Mouse (Mus musculus) midbrain, embryonic 14.5 days (tissue): ENCODE measurements around the gene Hoxd1. TPM values are rescaled to one million over a fixed set of nuclear protein-coding genes. Genes with fewer than 3 reads are reported as not detected.
A peak's percentile ranks its signal among the peaks of the same experiment; 100 is the strongest.

Experiments
- ATAC-seq: fragments of 200-750 bp; cut with Nextera tagmentation; 2 replicates; pipeline ENCODE4 v1.8.0; 2017; ENCODE audit warnings: moderate number of reproducible peaks, moderate library complexity; ENCODE audit not compliant: low FRiP score, low TSS enrichment
- DNase-seq: peaks from one replicate; pipeline ENCODE4 v3.0.0-alpha.2; 2015
- H3K27ac ChIP-seq: fragments of 300-500 bp; sonication (generic); replicated peaks from 2 replicates; pipeline ENCODE4 v1.5.1; 2014; ENCODE audit warnings: mild to moderate bottlenecking, low read depth, low read length, moderate library complexity
- H3K27me3 ChIP-seq: fragments of 300-500 bp; sonication (generic); 2 replicates; pipeline ENCODE4 v1.6.1; 2014; ENCODE audit warnings: low read length, control low read depth, mixed read lengths; ENCODE audit not compliant: control insufficient read depth, insufficient read depth
- H3K36me3 ChIP-seq: fragments of 300-500 bp; sonication (generic); 2 replicates; pipeline ENCODE4 v1.6.1; 2014; ENCODE audit warnings: low read length, control low read depth; ENCODE audit not compliant: control insufficient read depth, insufficient read depth
- H3K4me1 ChIP-seq: fragments of 300-500 bp; sonication (generic); 2 replicates; pipeline ENCODE4 v1.6.1; 2014; ENCODE audit warnings: mild to moderate bottlenecking, antibody characterized with exemption, low read length, control low read depth; ENCODE audit not compliant: control insufficient read depth, insufficient read depth
- H3K4me2 ChIP-seq: fragments of 300-500 bp; sonication (generic); 2 replicates; pipeline ENCODE4 v1.6.1; 2014; ENCODE audit warnings: mild to moderate bottlenecking, low read length, moderate library complexity
- H3K4me3 ChIP-seq: fragments of 300-500 bp; sonication (generic); replicated peaks from 2 replicates; pipeline ENCODE4 v1.5.1; 2014; ENCODE audit warnings: low read depth, low read length
- H3K9ac ChIP-seq: fragments of 300-500 bp; sonication (generic); replicated peaks from 2 replicates; pipeline ENCODE4 v1.6.1; 2014; ENCODE audit warnings: mild to moderate bottlenecking, low read length, moderate library complexity
- H3K9me3 ChIP-seq: fragments of 300-500 bp; sonication (generic); 2 replicates; pipeline ENCODE4 v1.6.1; 2016; ENCODE audit warnings: low read length, control low read depth, mixed read lengths; ENCODE audit not compliant: control insufficient read depth
- WGBS: fragments of 180-500 bp; shearing (Covaris S2); extraction: QIAGEN DNeasy Blood & Tissue Kit; methylation state at CpG from one replicate; pipeline ENCODE4 v1.1.7; 2014; 5-methylcytosine and 5-hydroxymethylcytosine counted together
- polyA plus RNA-seq: library from polyadenylated mRNA; unstranded; fragments of >200 nt; fragmentation: Nextera tagmentation; extraction: Ambion mirVana; gene quantifications from 2 replicates; pipeline ENCODE4 v1.2.1, GENCODE M21; 2014

Hoxd1 gene
- polyA plus RNA-seq, 1 experiment from 2014 or later = not detected

GRCm38 (mm10) chr2:74736688-74737577 lies 25.8 kb upstream of the Hoxd1 start:
- no peak for ATAC-seq
- Histone ChIP-seq H3K9ac (no peak overlapping the region), H3K4me3 (no peak overlapping the region), H3K27me3 (peaks cover 97% of the 10 kb centered on the region), H3K4me1 (no peaks in the 10 kb centered on the region), H3K36me3 (no peaks in the 10 kb centered on the region), H3K4me2 (no peak overlapping the region), H3K9me3 (no peaks in the 10 kb centered on the region), H3K27ac (no peak overlapping the region)
- WGBS = 2% methylated on average over 15 of the region's 15 CpGs
- peak; percentile 17 for DNase-seq

- no peak overlapping the region for H3K4me2 ChIP-seq
- H3K4me3 ChIP-seq = no peak overlapping the region
- H3K27ac ChIP-seq = no peak overlapping the region
- no peaks in the 10 kb centered on the region for H3K4me1 ChIP-seq
- no peaks in the 10 kb centered on the region for H3K9me3 ChIP-seq
- no peaks in the 10 kb centered on the region for H3K36me3 ChIP-seq
- ATAC-seq (no peak), DNase-seq (no peak)
- H3K27me3 ChIP-seq = peaks cover 97% of the 10 kb centered on the region
- H3K9ac ChIP-seq = no peak overlapping the region
- WGBS = under 1% methylated on average over 7 of the region's 7 CpGs
Measured at GRCm38 (mm10) chr2:74737578-74738070, 25.2 kb upstream of the Hoxd1 start.

- Histone ChIP-seq H3K27me3 (peaks cover 99% of the 10 kb centered on the region), H3K9me3 (no peaks in the 10 kb centered on the region), H3K4me3 (no peak overlapping the region), H3K9ac (no peak overlapping the region), H3K4me1 (no peaks in the 10 kb centered on the region), H3K27ac (no peak overlapping the region), H3K4me2 (no peak overlapping the region), H3K36me3 (no peaks in the 10 kb centered on the region)
- DNase-seq = no peak
- ATAC-seq = no peak
- 1% methylated on average over 20 of the region's 20 CpGs for WGBS
Measured at GRCm38 (mm10) chr2:74738623-74739475, 23.9 kb upstream of the Hoxd1 start.

GRCm38 (mm10) chr2:74739476-74739800 lies 23.3 kb upstream of the Hoxd1 start:
- DNase-seq = no peak
- no peaks in the 10 kb centered on the region for H3K36me3 ChIP-seq
- WGBS = 10% methylated on average over 2 of the region's 2 CpGs
- H3K4me1 ChIP-seq = no peaks in the 10 kb centered on the region
- H3K4me3 ChIP-seq = no peak overlapping the region
- no peak overlapping the region for H3K27ac ChIP-seq
- H3K9ac ChIP-seq = no peak overlapping the region
- H3K9me3 ChIP-seq = no peaks in the 10 kb centered on the region
- ATAC-seq = no peak
- H3K4me2 ChIP-seq = no peak overlapping the region
- H3K27me3 ChIP-seq = peaks cover 99% of the 10 kb centered on the region

- DNase-seq = no peak
- Histone ChIP-seq H3K9me3 (no peaks in the 10 kb centered on the region), H3K4me3 (no peak overlapping the region), H3K27ac (no peak overlapping the region), H3K9ac (no peak overlapping the region), H3K36me3 (no peaks in the 10 kb centered on the region), H3K4me2 (no peak overlapping the region), H3K4me1 (no peaks in the 10 kb centered on the region), H3K27me3 (peaks cover 99% of the 10 kb centered on the region)
- ATAC-seq = no peak
- 2% methylated on average over 14 of the region's 14 CpGs for WGBS
Measured at GRCm38 (mm10) chr2:74739869-74740268, 22.9 kb upstream of the Hoxd1 start.

GRCm38 (mm10) chr2:74740311-74741091 lies 22.3 kb upstream of the Hoxd1 start:
- H3K9me3 ChIP-seq = no peaks in the 10 kb centered on the region
- H3K9ac ChIP-seq = no peak overlapping the region
- H3K4me1 ChIP-seq = no peaks in the 10 kb centered on the region
- peaks cover 99% of the 10 kb centered on the region for H3K27me3 ChIP-seq
- DNase-seq (no peak), ATAC-seq (no peak)
- no peaks in the 10 kb centered on the region for H3K36me3 ChIP-seq
- WGBS = under 1% methylated on average over 43 of the region's 43 CpGs
- no peak overlapping the region for H3K4me3 ChIP-seq
- H3K27ac ChIP-seq = no peak overlapping the region
- no peak overlapping the region for H3K4me2 ChIP-seq

GRCm38 (mm10) chr2:74741252-74741978 lies 21.4 kb upstream of the Hoxd1 start:
- Histone ChIP-seq H3K27me3 (peaks cover 99% of the 10 kb centered on the region), H3K9me3 (no peaks in the 10 kb centered on the region), H3K4me3 (no peak overlapping the region), H3K9ac (no peak overlapping the region), H3K4me2 (no peak overlapping the region), H3K27ac (no peak overlapping the region), H3K4me1 (no peaks in the 10 kb centered on the region), H3K36me3 (no peaks in the 10 kb centered on the region)
- DNase-seq (no peak), ATAC-seq (no peak)
- 17% methylated on average over 3 of the region's 3 CpGs for WGBS

GRCm38 (mm10) chr2:74741979-74742277 lies 20.9 kb upstream of the Hoxd1 start:
- DNase-seq (no peak), ATAC-seq (no peak)
- H3K36me3 ChIP-seq = no peaks in the 10 kb centered on the region
- H3K4me3 ChIP-seq = no peak overlapping the region
- no peak overlapping the region for H3K4me2 ChIP-seq
- no peaks in the 10 kb centered on the region for H3K9me3 ChIP-seq
- H3K4me1 ChIP-seq = no peaks in the 10 kb centered on the region
- no peak overlapping the region for H3K27ac ChIP-seq
- H3K9ac ChIP-seq = no peak overlapping the region
- H3K27me3 ChIP-seq = peaks cover 99% of the 10 kb centered on the region
